20 mouse cellular contexts compared by ENCODE assay signal in genomic region chr8:114131421-114131820, GRCm38 (mm10). TPM values are rescaled to one million over a fixed set of nuclear protein-coding genes. Genes with fewer than 3 reads are reported as not detected.
A peak's percentile ranks its signal among the peaks of the same experiment; 100 is the strongest.
DNase-seq lines count a peak whose midpoint lies in the region; ATAC-seq and TF ChIP-seq lines count a peak whose summit lies in the region.
"Had no signal": no experiment of that assay in that cellular context is flagged by ENCODE, and none has a peak within 500 bp of the region (broad histone marks: within the 10 kb centered on the region; RNA-seq: fewer than 3 reads in every experiment).

No protein-coding gene starts in this region.

- peaks cover 8% of the 10 kb centered on the region; the same call in 1 of the 2 replicates for H3K4me1 ChIP-seq in intestine, embryonic 16.5 days (ENCODE audit: control insufficient read depth, insufficient read depth, low read length)
- 0 out of 2 replicates have a peak, but pooled peaks cover 4% of the 10 kb centered on the region for H3K4me1 ChIP-seq in intestine, embryonic 15.5 days (replicated peaks)
- no peaks in the 10 kb centered on the region for H3K4me1 ChIP-seq in intestine, postnatal 0 days (replicated peaks; ENCODE audit: control insufficient read depth, insufficient read depth, low read length)
- H3K4me1 ChIP-seq in small intestine, adult 2 months (ENCODE audit: control insufficient read depth, insufficient read depth, insufficient read length, low read length) = peaks cover 19% of the 10 kb centered on the region; the same call in 1 of the 2 replicates

- DNase-seq in embryo, embryonic 9.5 days (ENCODE audit: extremely low spot score) = no peak
- DNase-seq: adrenal gland, postnatal 10 days; adrenal gland, postnatal 25 days; cerebellum, adult 11 months; cerebellum, adult 18-20 months; cerebellum, adult 8-10 months; cerebellum, adult 9-11 months; cerebellum, postnatal 14 days; cerebellum, postnatal 36 days; embryo, embryonic 11 days; forebrain, postnatal 0 days had no signal

- no peak for TF ChIP-seq CTCF in intestine, postnatal 0 days (IDR thresholded peaks at IDR 0.05; ENCODE audit: low read depth)
- TF ChIP-seq CTCF in small intestine, adult 2 months (IDR thresholded peaks at IDR 0.05; ENCODE audit: extremely low read depth, insufficient read length, insufficient replicate concordance, low read depth, low read length) = no peak

- ATAC-seq in intestine, embryonic 16.5 days = no peak
- no peak for ATAC-seq in intestine, embryonic 15.5 days
- no peak for ATAC-seq in intestine, postnatal 0 days
- ATAC-seq: forebrain, embryonic 13.5 days; forebrain, embryonic 15.5 days; forebrain, postnatal 0 days had no signal

- H3K36me3 ChIP-seq in intestine, embryonic 16.5 days (ENCODE audit: control insufficient read depth, insufficient read depth, low read length) = no peaks in the 10 kb centered on the region
- no peaks in the 10 kb centered on the region for H3K36me3 ChIP-seq in intestine, embryonic 15.5 days
- H3K36me3 ChIP-seq in intestine, postnatal 0 days (ENCODE audit: control insufficient read depth, insufficient read depth) = no peaks in the 10 kb centered on the region
- 0 out of 2 replicates have a peak, but pooled peaks cover 1% of the 10 kb centered on the region for H3K36me3 ChIP-seq in small intestine, adult 2 months (ENCODE audit: control insufficient read depth, insufficient read depth, low read length)
- H3K36me3 ChIP-seq: embryonic facial prominence, embryonic 10.5 days; embryonic facial prominence, embryonic 12.5 days; forebrain, embryonic 15.5 days had no signal

- H3K9ac ChIP-seq in intestine, embryonic 16.5 days (ENCODE audit: low read depth, low read length) = no peak overlapping the region
- no peak overlapping the region for H3K9ac ChIP-seq in intestine, embryonic 15.5 days
- H3K9ac ChIP-seq in intestine, postnatal 0 days (ENCODE audit: low read depth, low read length) = no peak overlapping the region
- H3K9ac ChIP-seq: embryonic facial prominence, embryonic 12.5 days; forebrain, embryonic 13.5 days; forebrain, embryonic 15.5 days; forebrain, postnatal 0 days had no signal

- H3K4me2 ChIP-seq in intestine, embryonic 16.5 days (ENCODE audit: low read depth, low read length) = no peak overlapping the region
- H3K4me2 ChIP-seq in intestine, embryonic 15.5 days (replicated peaks) = no peak overlapping the region
- no peak overlapping the region for H3K4me2 ChIP-seq in intestine, postnatal 0 days (replicated peaks; ENCODE audit: low read depth)
- H3K4me2 ChIP-seq: embryonic facial prominence, embryonic 12.5 days; forebrain, embryonic 13.5 days; forebrain, embryonic 15.5 days had no signal

- H3K4me3 ChIP-seq in intestine, embryonic 16.5 days (ENCODE audit: low read length) = no peak overlapping the region
- H3K4me3 ChIP-seq in intestine, embryonic 15.5 days (replicated peaks) = no peak overlapping the region
- H3K4me3 ChIP-seq in intestine, postnatal 0 days (ENCODE audit: low read depth, low read length) = no peak overlapping the region
- H3K4me3 ChIP-seq in small intestine, adult 2 months (ENCODE audit: low read depth, low read length) = no peak overlapping the region
- H3K4me3 ChIP-seq: embryonic facial prominence, embryonic 10.5 days; embryonic facial prominence, embryonic 12.5 days; forebrain, embryonic 13.5 days; forebrain, embryonic 15.5 days had no signal

- H3K27me3 ChIP-seq in intestine, embryonic 16.5 days (replicated peaks; ENCODE audit: control insufficient read depth, insufficient read depth, low read length) = no peaks in the 10 kb centered on the region
- no peaks in the 10 kb centered on the region for H3K27me3 ChIP-seq in intestine, embryonic 15.5 days (replicated peaks)
- H3K27me3 ChIP-seq in intestine, postnatal 0 days (replicated peaks; ENCODE audit: control insufficient read depth, insufficient read depth, low read length) = no peaks in the 10 kb centered on the region
- H3K27me3 ChIP-seq in small intestine, adult 2 months (ENCODE audit: control insufficient read depth, insufficient read depth, low read length) = no peaks in the 10 kb centered on the region
- H3K27me3 ChIP-seq: embryonic facial prominence, embryonic 12.5 days; forebrain, embryonic 13.5 days; forebrain, embryonic 15.5 days had no signal

- no peak for TF ChIP-seq POLR2A in small intestine, adult 2 months (IDR thresholded peaks at IDR 0.05; ENCODE audit: low read depth, low read length)

- 91% methylated on average over 4 of the region's 4 CpGs for WGBS in intestine, embryonic 16.5 days
- 83% methylated on average over 4 of the region's 4 CpGs for WGBS in intestine, embryonic 15.5 days
- WGBS in intestine, postnatal 0 days = 72% methylated on average over 4 of the region's 4 CpGs
- 56% methylated on average over 4 of the region's 4 CpGs for WGBS in small intestine, adult 2 months

- peak overlapping the region; percentile 45; the same call in 1 of the 2 replicates for H3K27ac ChIP-seq in intestine, embryonic 16.5 days (ENCODE audit: low read length)
- no peak overlapping the region for H3K27ac ChIP-seq in intestine, embryonic 15.5 days
- peak overlapping the region; percentile 71 for H3K27ac ChIP-seq in intestine, postnatal 0 days (ENCODE audit: low read depth, low read length)
- peak overlapping the region; percentile 72 for H3K27ac ChIP-seq in small intestine, adult 2 months (ENCODE audit: insufficient read depth, low read depth, low read length)
- H3K27ac ChIP-seq: embryonic facial prominence, embryonic 10.5 days; embryonic facial prominence, embryonic 12.5 days; forebrain, embryonic 13.5 days; forebrain, embryonic 15.5 days had no signal

- no peaks in the 10 kb centered on the region for H3K9me3 ChIP-seq in intestine, embryonic 16.5 days (ENCODE audit: control insufficient read depth, low read length)
- H3K9me3 ChIP-seq in intestine, embryonic 15.5 days = no peaks in the 10 kb centered on the region
- no peaks in the 10 kb centered on the region for H3K9me3 ChIP-seq in intestine, postnatal 0 days (ENCODE audit: control insufficient read depth)
- H3K9me3 ChIP-seq: embryonic facial prominence, embryonic 10.5 days; embryonic facial prominence, embryonic 12.5 days; forebrain, embryonic 13.5 days; forebrain, embryonic 15.5 days had no signal

RNA-seq across cellular contexts. Expression of gene Nudt7, which starts 1.9 kb away (rescaled TPM):
- polyA plus RNA-seq in intestine, embryonic 16.5 days (2015; fragmentation: Nextera tagmentation; extraction: Ambion mirVana) = 35.0 and 40.0 TPM in 2 replicates
- polyA plus RNA-seq in intestine, embryonic 15.5 days (2015; fragmentation: Nextera tagmentation; extraction: Ambion mirVana) = 25.3 and 25.9 TPM in 2 replicates
- polyA plus RNA-seq in intestine, postnatal 0 days (2015; fragmentation: Nextera tagmentation; extraction: Ambion mirVana) = 55.7 and 59.1 TPM in 2 replicates
- polyA plus RNA-seq in small intestine, adult 2 months (2012; rRNA removed) = 4.9 and 5.6 TPM in 2 replicates
- polyA plus RNA-seq: C2C12 had no signal
